Comparison of ENCODE assay signal across 12 mouse cellular contexts in genomic region chr2:157537118-157537517, GRCm38 (mm10). TPM values are rescaled to one million over a fixed set of nuclear protein-coding genes. Genes with fewer than 3 reads are reported as not detected.
DNase-seq lines count a peak whose midpoint lies in the region; ATAC-seq and TF ChIP-seq lines count a peak whose summit lies in the region.
"Had no signal": no experiment of that assay in that cellular context is flagged by ENCODE, and none has a peak within 500 bp of the region (broad histone marks: within the 10 kb centered on the region; RNA-seq: fewer than 3 reads in every experiment).

No protein-coding gene starts in this region.

- H3K4me3 ChIP-seq in lung, postnatal 0 days (ENCODE audit: low read depth, low read length): no peak overlapping the region
- no peak overlapping the region for H3K4me3 ChIP-seq in hindbrain, embryonic 11.5 days (ENCODE audit: low read depth, low read length)
- no peak overlapping the region for H3K4me3 ChIP-seq in midbrain, postnatal 0 days (ENCODE audit: low read depth, low read length)
- H3K4me3 ChIP-seq: myocyte had no signal

- TF ChIP-seq CTCF in lung, postnatal 0 days (IDR thresholded peaks at IDR 0.05): no peak
- TF ChIP-seq CTCF in midbrain, postnatal 0 days (IDR thresholded peaks at IDR 0.05): no peak

- no peak overlapping the region for H3K4me2 ChIP-seq in lung, postnatal 0 days (replicated peaks; ENCODE audit: low read depth, low read length)
- H3K4me2 ChIP-seq in hindbrain, embryonic 11.5 days (replicated peaks; ENCODE audit: low read depth, low read length): no peak overlapping the region
- no peak overlapping the region for H3K4me2 ChIP-seq in midbrain, postnatal 0 days (ENCODE audit: low read depth, low read length, poor library complexity, severe bottlenecking)

- H3K36me3 ChIP-seq in lung, postnatal 0 days (ENCODE audit: insufficient read depth, low read length): no peaks in the 10 kb centered on the region
- H3K36me3 ChIP-seq in hindbrain, embryonic 11.5 days (ENCODE audit: control insufficient read depth, insufficient read depth, low read length): no peaks in the 10 kb centered on the region
- 0 out of 2 replicates have a peak, but pooled peaks cover 4% of the 10 kb centered on the region for H3K36me3 ChIP-seq in midbrain, postnatal 0 days (ENCODE audit: insufficient read depth, low read length)

- peak; percentile 75 for DNase-seq in lung, postnatal 0 days (ENCODE audit: low spot score)
- DNase-seq in lung, adult 18-20 months: no peak
- DNase-seq in embryo, embryonic 11 days: peak; percentile 66
- DNase-seq in hindbrain, embryonic 11.5 days (ENCODE audit: low spot score): peak; percentile 44
- DNase-seq in midbrain, postnatal 0 days (ENCODE audit: low spot score): peak; percentile 85
- DNase-seq in layer of hippocampus, adult 18-20 months (ENCODE audit: low spot score in 2 of 2): no peak
- no peak for DNase-seq in thymus, adult 18-20 months
- no peak for DNase-seq in heart, adult 9 months (ENCODE audit: low spot score in 2 of 2)
- DNase-seq: gastrocnemius, postnatal 36 days; heart, postnatal 14 days had no signal

- no peaks in the 10 kb centered on the region for H3K9me3 ChIP-seq in lung, postnatal 0 days (ENCODE audit: low read length)
- no peaks in the 10 kb centered on the region for H3K9me3 ChIP-seq in hindbrain, embryonic 11.5 days (ENCODE audit: control insufficient read depth, low read length)
- H3K9me3 ChIP-seq in midbrain, postnatal 0 days (ENCODE audit: low read length): no peaks in the 10 kb centered on the region

- ATAC-seq in lung, postnatal 0 days: peak; percentile 44
- no peak for ATAC-seq in hindbrain, embryonic 11.5 days (ENCODE audit: low FRiP score)
- ATAC-seq in midbrain, postnatal 0 days (ENCODE audit: low FRiP score): no peak

- no peak overlapping the region for H3K27ac ChIP-seq in lung, postnatal 0 days (ENCODE audit: low read length)
- no peak overlapping the region for H3K27ac ChIP-seq in hindbrain, embryonic 11.5 days (ENCODE audit: low read depth, low read length)
- H3K27ac ChIP-seq in midbrain, postnatal 0 days (ENCODE audit: low read depth, low read length): peak overlapping the region; percentile 64
- H3K27ac ChIP-seq: kidney, postnatal 0 days had no signal

- TF ChIP-seq EP300 in lung, postnatal 0 days (IDR thresholded peaks at IDR 0.05): no peak

- WGBS in lung, postnatal 0 days: 29% methylated on average over 7 of the region's 7 CpGs
- WGBS in hindbrain, embryonic 11.5 days: 30% methylated on average over 7 of the region's 7 CpGs
- WGBS in midbrain, postnatal 0 days: 13% methylated on average over 7 of the region's 7 CpGs

- H3K4me1 ChIP-seq in lung, postnatal 0 days (ENCODE audit: insufficient read depth, low read depth, low read length): no peaks in the 10 kb centered on the region
- peaks cover 16% of the 10 kb centered on the region for H3K4me1 ChIP-seq in hindbrain, embryonic 11.5 days (replicated peaks; ENCODE audit: control insufficient read depth, insufficient read depth, low read length)
- H3K4me1 ChIP-seq in midbrain, postnatal 0 days (ENCODE audit: insufficient read depth, low read length): peaks cover 43% of the 10 kb centered on the region

- no peaks in the 10 kb centered on the region for H3K27me3 ChIP-seq in lung, postnatal 0 days (replicated peaks; ENCODE audit: insufficient read depth, low read length)
- H3K27me3 ChIP-seq in hindbrain, embryonic 11.5 days (ENCODE audit: control insufficient read depth, insufficient read depth, low read length): no peaks in the 10 kb centered on the region
- no peaks in the 10 kb centered on the region for H3K27me3 ChIP-seq in midbrain, postnatal 0 days (ENCODE audit: insufficient read depth, low read length)

- H3K9ac ChIP-seq in lung, postnatal 0 days (replicated peaks; ENCODE audit: low read depth): no peak overlapping the region
- H3K9ac ChIP-seq in hindbrain, embryonic 11.5 days (ENCODE audit: low read depth, low read length): no peak overlapping the region
- H3K9ac ChIP-seq in midbrain, postnatal 0 days (replicated peaks; ENCODE audit: low read length, poor library complexity, severe bottlenecking): no peak overlapping the region

RNA-seq across cellular contexts. Expression of gene Nnat, which starts 22.8 kb away (rescaled TPM):
- polyA plus RNA-seq in lung, postnatal 0 days (2015; fragmentation: Nextera tagmentation; extraction: Ambion mirVana): 101 and 151 TPM in 2 replicates
- polyA plus RNA-seq in hindbrain, embryonic 11.5 days (2014; fragmentation: Nextera tagmentation; extraction: Ambion mirVana): 1,515 and 1,745 TPM in 2 replicates
- 7,900 and 8,478 TPM in 2 replicates for total RNA-seq in midbrain, postnatal 0 days (2014; rRNA removed)
- 8,374 and 8,478 TPM in 2 replicates for polyA plus RNA-seq in midbrain, postnatal 0 days (2015; fragmentation: Nextera tagmentation; extraction: Ambion mirVana)
- 100 to 1,000 TPM; 481 to 624 TPM for total RNA-seq in layer of hippocampus, adult 18-20 months (2021)

RNA-seq across cellular contexts. Expression of gene Blcap, which starts 34.0 kb away (rescaled TPM):
- 59.0 and 68.8 TPM in 2 replicates for polyA plus RNA-seq in lung, postnatal 0 days (2015; fragmentation: Nextera tagmentation; extraction: Ambion mirVana)
- 117 and 118 TPM in 2 replicates for polyA plus RNA-seq in hindbrain, embryonic 11.5 days (2014; fragmentation: Nextera tagmentation; extraction: Ambion mirVana)
- total RNA-seq in midbrain, postnatal 0 days (2014; rRNA removed): 307 and 309 TPM in 2 replicates
- 394 and 397 TPM in 2 replicates for polyA plus RNA-seq in midbrain, postnatal 0 days (2015; fragmentation: Nextera tagmentation; extraction: Ambion mirVana)
- 100 to 1,000 TPM; 120 to 136 TPM for total RNA-seq in layer of hippocampus, adult 18-20 months (2021)

Comparison
In these comparisons a context has a peak if more than half of its experiments do, and no peak if none do; other contexts are left out.
1. DNase-seq: peak in lung, postnatal 0 days (single experiment), embryo, embryonic 11 days (single experiment), hindbrain, embryonic 11.5 days (single experiment) and midbrain, postnatal 0 days (single experiment); none in lung, adult 18-20 months (0 of 2), layer of hippocampus, adult 18-20 months (0 of 2), thymus, adult 18-20 months (0 of 2) and heart, adult 9 months (0 of 2).
2. RNA of gene Nnat, which starts 22.8 kb away (polyA plus RNA-seq): 8,374 to 8,478 TPM in midbrain, postnatal 0 days and 1,515 to 1,745 TPM in hindbrain, embryonic 11.5 days; 101 to 151 TPM in lung, postnatal 0 days; every median in the first group is over 10 times any median in the second.